Mouse (Mus musculus) layer of hippocampus, adult 8-10 months (tissue): ENCODE results near the gene Lurap1l. TPM values are rescaled to one million over a fixed set of nuclear protein-coding genes. Genes with fewer than 3 reads are reported as not detected.

Experiments
- DNase-seq, 2 experiments: peaks; one replicate each; pipeline ENCODE4 v3.0.0; 2022; ENCODE audit warnings: low spot score in 2 of 2
- microRNA-seq, 2 experiments: library from miRNA; unstranded; fragments of <30 nt; microRNA quantifications; one replicate each; pipeline ENCODE4 v1.2.0; 2022
- total RNA-seq, 4 experiments: library from RNA; stranded (reverse); gene quantifications; 2 replicates each; pipeline ENCODE4 v1.2.4; 2022

Gene Lurap1l
- total RNA-seq, 4 experiments from 2014 or later: 18.7 to 26.7 (median 22.1) TPM

DNA sequence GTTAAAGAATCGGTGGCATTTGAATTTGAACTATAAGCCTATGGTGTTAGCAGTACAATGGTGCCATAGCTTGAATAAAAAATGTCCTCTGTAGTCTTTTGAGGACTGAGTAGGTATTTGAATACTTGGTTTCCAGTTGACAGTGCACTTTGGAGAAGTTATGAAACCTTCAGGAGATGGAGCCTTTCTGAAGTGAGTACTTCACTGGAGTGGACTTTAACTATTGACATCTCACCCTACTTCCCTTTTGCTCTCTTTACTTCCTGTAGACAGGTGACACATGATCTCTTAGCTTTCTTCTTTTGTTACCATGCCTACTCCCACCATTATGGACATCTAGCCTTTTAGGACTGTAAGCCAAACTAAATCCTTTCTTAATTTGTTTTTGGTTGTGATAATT, 80.4 kb downstream of the Lurap1l start:
- no peak for DNase-seq

DNA sequence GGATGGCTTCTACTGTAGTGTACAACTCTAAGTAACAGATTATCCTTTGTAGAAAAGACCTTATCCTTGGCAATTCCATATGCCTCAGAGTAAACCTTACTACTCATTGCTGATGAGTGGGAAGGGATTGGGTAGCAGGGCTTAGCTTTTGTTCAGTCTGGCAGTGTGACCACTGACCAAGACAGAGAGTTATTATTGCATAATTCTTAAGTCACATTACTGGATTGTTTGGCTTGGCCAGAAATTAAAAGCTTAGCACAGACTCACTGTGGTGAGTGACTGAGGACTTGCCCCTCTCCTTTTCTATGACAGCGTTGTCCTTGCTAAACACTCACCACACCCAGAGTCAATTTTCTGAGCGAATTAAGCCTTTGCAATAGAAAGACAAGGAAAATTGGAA, 93.1 kb downstream of the Lurap1l start:
- no peak for DNase-seq

Small RNA genes within 50 kb of the gene (microRNA-seq; reads per million reads assigned to microRNA genes)
- 0 reads per million in 2 experiments for gene Gm27452

Other genes starting within 250 kb of the Lurap1l start
- gene Tyrp1, start 76.5 kb upstream of the Lurap1l start, total RNA-seq: 1 to 10 TPM in 1 of 4 experiments, under 1 TPM in 3; 0.22 to 1.2 (median 0.32) TPM